Mouse (Mus musculus) erythroblast, embryonic 14.5 days (primary cell): ENCODE data around the gene Nsg2.

ENCODE experiments used
- GATA1 ChIP-seq: IDR thresholded peaks from 2 replicates; pipeline ENCODE4 v1.6.1; 2012; ENCODE audit warnings: low read length, inconsistent platforms, mixed read lengths
- TAL1 ChIP-seq: IDR thresholded peaks from 3 replicates; pipeline ENCODE4 v1.6.1; 2012; ENCODE audit warnings: low read length, inconsistent platforms, mixed read lengths

DNA sequence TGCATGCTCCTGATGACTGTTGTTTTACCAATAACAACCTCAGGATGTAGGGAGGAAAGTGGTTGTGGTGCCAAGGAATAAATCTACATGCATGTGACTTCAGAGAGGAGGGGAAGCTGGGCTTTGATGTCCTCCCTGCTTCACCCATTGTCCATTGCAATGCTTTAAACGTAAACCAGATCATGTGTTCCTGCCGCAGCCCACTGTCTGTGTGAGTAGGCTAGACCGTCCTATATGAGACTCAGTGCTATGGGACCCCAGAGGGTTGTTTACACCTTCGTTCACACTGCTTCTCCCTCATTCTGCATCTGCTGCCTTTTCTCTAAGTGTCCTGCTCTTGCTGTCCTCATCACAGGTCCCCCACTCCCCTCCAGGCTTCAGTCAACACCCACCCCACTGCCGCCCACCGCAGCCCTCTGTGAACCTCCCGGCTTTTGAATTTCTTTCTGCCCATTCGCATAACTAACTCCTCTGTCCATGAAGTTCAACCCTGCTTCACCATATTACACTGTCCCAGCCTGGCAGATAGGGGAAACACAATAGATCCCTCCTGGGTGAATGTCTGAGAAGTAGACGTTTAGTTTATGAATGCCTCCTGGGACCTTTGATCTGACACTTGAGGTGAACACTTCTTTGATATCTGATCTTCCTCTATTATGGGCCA lies 87.6 kb downstream of the Nsg2 start:
- TF ChIP-seq GATA1 = no peak
- no peak for TF ChIP-seq TAL1
